Mouse (Mus musculus) heart, embryonic 16.5 days (tissue): Measurements from ENCODE around the gene Dhx34. TPM values are rescaled to one million over a fixed set of nuclear protein-coding genes. Genes with fewer than 3 reads are reported as not detected.

Source experiments
- ATAC-seq: fragments of 200-750 bp; cut with Nextera tagmentation; replicated peaks from 2 replicates; pipeline ENCODE4 v1.8.0; 2017; ENCODE audit warnings: moderate number of reproducible peaks; ENCODE audit not compliant: insufficient read depth, low FRiP score; ENCODE audit errors: extremely low read depth
- H3K27ac ChIP-seq: fragments of 300-500 bp; sonication (generic); 2 replicates; pipeline ENCODE4 v1.5.1; 2014; ENCODE audit warnings: mild to moderate bottlenecking, low read length, control low read depth, moderate library complexity
- H3K27me3 ChIP-seq: fragments of 300-500 bp; sonication (generic); 2 replicates; pipeline ENCODE4 v1.6.1; 2014; ENCODE audit warnings: low read length, mixed read lengths; ENCODE audit not compliant: control insufficient read depth, insufficient read depth
- H3K36me3 ChIP-seq: fragments of 300-500 bp; sonication (generic); 2 replicates; pipeline ENCODE4 v1.6.1; 2014; ENCODE audit not compliant: control insufficient read depth, insufficient read depth
- H3K4me1 ChIP-seq: fragments of 300-500 bp; sonication (generic); 2 replicates; pipeline ENCODE4 v1.6.1; 2014; ENCODE audit warnings: low read length, mixed read lengths; ENCODE audit not compliant: control insufficient read depth, insufficient read depth
- H3K4me2 ChIP-seq: fragments of 300-500 bp; sonication (generic); 2 replicates; pipeline ENCODE4 v1.6.1; 2014; ENCODE audit warnings: low read depth, mild to moderate bottlenecking, control low read depth, low read length
- H3K4me3 ChIP-seq: fragments of 300-500 bp; sonication (generic); 2 replicates; pipeline ENCODE4 v1.5.1; 2014; ENCODE audit warnings: mild to moderate bottlenecking, control low read depth, low read length
- H3K9ac ChIP-seq: fragments of 300-500 bp; sonication (generic); 2 replicates; pipeline ENCODE4 v1.6.1; 2014; ENCODE audit warnings: low read length, control low read depth
- H3K9me3 ChIP-seq: fragments of 300-500 bp; sonication (generic); replicated peaks from 2 replicates; pipeline ENCODE4 v1.6.1; 2016; ENCODE audit warnings: low read length; ENCODE audit not compliant: control insufficient read depth
- WGBS: fragments of 180-500 bp; shearing (Covaris S2); extraction: QIAGEN DNeasy Blood & Tissue Kit; methylation state at CpG from one replicate; pipeline ENCODE4 v1.1.7; 2014; 5-methylcytosine and 5-hydroxymethylcytosine counted together
- polyA plus RNA-seq: library from polyadenylated mRNA; unstranded; fragments of >200 nt; fragmentation: Nextera tagmentation; extraction: Ambion mirVana; gene quantifications from 2 replicates; pipeline ENCODE4 v1.2.1, GENCODE M21; 2015

The Dhx34 gene
- polyA plus RNA-seq, 1 experiment from 2014 or later = 10.8 TPM

DNA sequence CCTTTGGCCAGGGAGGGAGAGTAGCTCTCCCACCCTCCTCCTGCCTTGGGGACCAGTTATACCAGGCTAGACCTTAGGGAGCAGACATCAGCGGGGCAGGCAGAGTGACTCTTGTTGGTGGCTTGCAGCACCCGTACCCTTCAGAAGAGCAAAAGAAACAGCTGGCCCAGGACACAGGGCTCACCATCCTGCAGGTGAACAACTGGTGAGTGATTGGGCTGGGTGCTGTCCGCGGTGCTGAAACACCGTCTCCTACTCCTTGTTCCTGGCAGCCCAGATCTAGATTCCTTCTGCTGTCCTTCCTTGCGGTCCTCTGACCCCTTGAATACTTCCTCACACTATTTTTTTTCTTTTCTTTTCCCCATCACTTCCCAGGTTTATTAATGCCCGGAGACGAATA lies 38.2 kb downstream of the Dhx34 start:
- H3K9me3 ChIP-seq = no peaks in the 10 kb centered on the region
- no peak for ATAC-seq
- no peak overlapping the region for H3K4me3 ChIP-seq
- H3K4me2 ChIP-seq = no peak overlapping the region
- no peak overlapping the region for H3K9ac ChIP-seq
- no peak overlapping the region for H3K27ac ChIP-seq
- peaks cover 7% of the 10 kb centered on the region for H3K36me3 ChIP-seq
- 17% methylated on average over 8 of the region's 8 CpGs for WGBS
- H3K4me1 ChIP-seq = no peaks in the 10 kb centered on the region
- no peaks in the 10 kb centered on the region for H3K27me3 ChIP-seq

- WGBS = 69% methylated on average over 4 of the region's 4 CpGs
- Histone ChIP-seq H3K9me3 (no peaks in the 10 kb centered on the region), H3K27me3 (peaks cover 2% of the 10 kb centered on the region), H3K36me3 (peaks cover 7% of the 10 kb centered on the region), H3K27ac (no peak overlapping the region), H3K4me1 (peaks cover 5% of the 10 kb centered on the region; the same call in 1 of the 2 replicates), H3K9ac (no peak overlapping the region), H3K4me3 (no peak overlapping the region), H3K4me2 (no peak overlapping the region)
- no peak for ATAC-seq
These were observed 43.7 kb downstream of the Dhx34 start for GRCm38 (mm10) chr7:16178114-16178513.

- Histone ChIP-seq H3K27me3 (peaks cover 2% of the 10 kb centered on the region), H3K9ac (peak overlapping the region; percentile 84), H3K4me2 (peak overlapping the region; percentile 89), H3K4me1 (peaks cover 5% of the 10 kb centered on the region; the same call in 1 of the 2 replicates), H3K9me3 (no peaks in the 10 kb centered on the region), H3K27ac (0 out of 2 replicates have a peak overlapping the region, but pooled peaks have one; percentile 34), H3K4me3 (peak overlapping the region; percentile 66), H3K36me3 (peaks cover 7% of the 10 kb centered on the region)
- ATAC-seq = 0 out of 2 replicates have a peak, but pooled peaks have one; percentile 12
- under 1% methylated on average over 10 of the region's 10 CpGs for WGBS
These were observed 46.3 kb downstream of the Dhx34 start for GRCm38 (mm10) chr7:16175542-16175931.

GRCm38 (mm10) chr7:16174597-16175541 lies 47.0 kb downstream of the Dhx34 start, which contains the start of gene Meis3:
Meis3 (plus strand) TSS chr7:16175090.
- 0 out of 2 replicates have a peak within 1 kb of the TSS, but pooled peaks have one; percentile 34 for H3K27ac ChIP-seq
- H3K9ac ChIP-seq = peak within 1 kb of the TSS; percentile 84
- H3K27me3 ChIP-seq = peaks cover 2% of the 10 kb centered on the region
- peaks cover 7% of the 10 kb centered on the region for H3K36me3 ChIP-seq
- peak within 1 kb of the TSS; percentile 89 for H3K4me2 ChIP-seq
- H3K9me3 ChIP-seq = no peaks in the 10 kb centered on the region
- 1% methylated on average over 40 of the region's 42 CpGs for WGBS
- peaks cover 5% of the 10 kb centered on the region; the same call in 1 of the 2 replicates for H3K4me1 ChIP-seq
- ATAC-seq = peak; percentile 79
- H3K4me3 ChIP-seq = peak within 1 kb of the TSS; percentile 66

- Histone ChIP-seq H3K27ac (no peak overlapping the region), H3K36me3 (no peaks in the 10 kb centered on the region), H3K27me3 (peaks cover 2% of the 10 kb centered on the region), H3K4me2 (no peak overlapping the region), H3K9ac (no peak overlapping the region), H3K4me1 (peaks cover 5% of the 10 kb centered on the region; the same call in 1 of the 2 replicates), H3K4me3 (no peak overlapping the region), H3K9me3 (no peaks in the 10 kb centered on the region)
- 50% methylated on average over 5 of the region's 5 CpGs for WGBS
- no peak for ATAC-seq
These were observed 48.7 kb downstream of the Dhx34 start for GRCm38 (mm10) chr7:16173146-16173545.

DNA sequence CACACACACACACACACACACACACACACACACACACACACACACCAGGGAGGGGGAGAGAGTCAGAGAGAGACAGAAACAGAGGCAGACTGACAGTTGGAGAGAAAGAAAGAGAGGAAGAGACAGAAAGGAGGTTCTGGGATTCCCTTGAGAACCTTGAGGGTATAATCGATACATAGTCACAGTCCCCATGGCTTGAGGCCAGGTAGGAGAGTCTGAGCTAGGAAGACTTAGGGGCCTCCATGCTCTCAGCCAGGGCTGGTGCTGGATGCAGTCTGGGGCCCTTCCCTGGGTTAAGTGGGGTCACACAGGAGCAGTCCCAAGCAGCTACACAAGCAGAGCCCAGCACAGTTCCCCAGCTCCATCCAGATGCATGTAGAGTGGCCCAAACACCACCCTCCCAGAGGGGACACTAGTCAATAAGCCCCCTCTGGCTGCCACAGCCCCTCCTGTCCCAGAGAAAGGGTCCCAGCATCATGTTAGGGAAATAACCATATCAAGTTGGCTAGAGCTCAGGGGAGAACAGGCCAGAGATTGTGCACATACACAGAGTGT lies 49.2 kb downstream of the Dhx34 start:
- H3K4me1 ChIP-seq = peaks cover 5% of the 10 kb centered on the region; the same call in 1 of the 2 replicates
- 27% methylated on average over 1 of the region's 1 CpGs for WGBS

DNA sequence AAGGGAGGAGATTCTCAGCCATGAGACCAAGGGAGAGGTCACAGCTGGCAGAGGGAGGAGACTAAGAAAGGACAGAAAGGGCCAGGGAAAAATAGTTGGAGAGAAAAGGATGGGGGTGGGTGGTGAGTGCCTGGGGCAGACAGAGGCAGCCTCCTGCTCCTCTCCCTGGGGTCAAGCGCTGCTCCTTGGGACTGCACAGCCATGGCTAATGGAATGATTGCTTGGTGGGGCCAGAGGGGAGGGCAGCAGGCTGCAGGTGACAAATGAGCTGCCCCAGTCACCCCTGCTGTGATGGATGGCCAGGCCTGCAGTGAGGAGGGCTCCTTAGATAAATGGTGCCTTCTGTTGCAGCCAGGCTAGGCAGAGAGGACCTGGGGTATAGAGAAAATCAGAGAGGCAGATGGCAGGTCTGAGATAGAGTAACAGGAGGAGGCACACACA lies 49.7 kb downstream of the Dhx34 start:
- Histone ChIP-seq H3K9ac (no peak overlapping the region), H3K27me3 (no peaks in the 10 kb centered on the region; the same call in 1 of the 2 replicates), H3K4me1 (peaks cover 5% of the 10 kb centered on the region; the same call in 1 of the 2 replicates), H3K4me3 (no peak overlapping the region), H3K36me3 (no peaks in the 10 kb centered on the region), H3K27ac (no peak overlapping the region), H3K4me2 (no peak overlapping the region), H3K9me3 (peaks cover 7% of the 10 kb centered on the region)
- no peak for ATAC-seq
- 25% methylated on average over 1 of the region's 1 CpGs for WGBS

More for the DNA sequence above, 49.2 kb downstream of the Dhx34 start:
- Histone ChIP-seq H3K4me3 (no peak overlapping the region), H3K27ac (no peak overlapping the region), H3K36me3 (no peaks in the 10 kb centered on the region), H3K27me3 (peaks cover 1% of the 10 kb centered on the region), H3K9ac (no peak overlapping the region), H3K4me2 (no peak overlapping the region), H3K9me3 (peaks cover 3% of the 10 kb centered on the region)
- no peak for ATAC-seq

DNA sequence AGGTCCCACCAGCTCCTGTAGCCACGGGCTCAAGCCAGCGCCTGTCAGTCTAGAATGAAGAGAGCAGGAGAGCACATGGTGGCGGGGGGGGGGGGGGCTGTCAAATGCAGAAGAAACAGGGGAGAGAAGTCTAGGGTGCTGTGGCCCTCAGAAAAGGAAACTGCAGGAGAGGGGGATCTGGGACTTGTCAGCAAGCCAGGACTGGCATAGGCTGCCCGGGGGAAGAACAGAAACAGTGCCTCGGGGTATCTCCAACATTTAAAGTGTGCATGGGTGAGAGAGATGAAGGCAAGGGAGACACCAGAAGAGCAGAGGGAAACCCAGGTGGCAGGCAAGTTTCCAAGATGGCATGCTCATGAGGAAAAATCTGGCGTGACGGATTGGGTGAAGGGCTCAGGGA lies 59.8 kb downstream of the Dhx34 start:
- no peak overlapping the region for H3K4me3 ChIP-seq
- no peak for ATAC-seq
- 71% methylated on average over 7 of the region's 7 CpGs for WGBS

More for the DNA sequence above, 59.8 kb downstream of the Dhx34 start:
- H3K27me3 ChIP-seq = peaks cover 12% of the 10 kb centered on the region
- H3K36me3 ChIP-seq = no peaks in the 10 kb centered on the region
- H3K9ac ChIP-seq = no peak overlapping the region
- H3K4me2 ChIP-seq = no peak overlapping the region
- H3K27ac ChIP-seq = no peak overlapping the region
- no peaks in the 10 kb centered on the region for H3K9me3 ChIP-seq
- no peaks in the 10 kb centered on the region; the same call in 1 of the 2 replicates for H3K4me1 ChIP-seq
